Mouse (Mus musculus): ENCODE measurements around the gene Macrod2. TPM values are rescaled to one million over a fixed set of nuclear protein-coding genes. Genes with fewer than 3 reads are reported as not detected.
A peak's percentile ranks its signal among the peaks of the same experiment; 100 is the strongest.

Gene Macrod2
- polyA plus RNA-seq, 1 experiment from 2014 or later = 40.0 TPM

GRCm38 (mm10) chr2:140985670-140986372 is 590.7 kb downstream of the Macrod2 start:
- H3K36me3 ChIP-seq = no peaks in the 10 kb centered on the region
- no peak overlapping the region for H3K4me2 ChIP-seq (replicated peaks)
- H3K27me3 ChIP-seq (replicated peaks) = no peaks in the 10 kb centered on the region
- 66% methylated on average over 3 of the region's 3 CpGs for WGBS
- H3K9me3 ChIP-seq = no peaks in the 10 kb centered on the region
- H3K9ac ChIP-seq = no peak overlapping the region
- H3K27ac ChIP-seq = no peak overlapping the region
- ATAC-seq = peak; percentile 95
- no peak overlapping the region for H3K4me3 ChIP-seq (replicated peaks)
- H3K4me1 ChIP-seq (replicated peaks) = no peaks in the 10 kb centered on the region

GRCm38 (mm10) chr2:141003846-141004245 is 608.7 kb downstream of the Macrod2 start:
- H3K4me2 ChIP-seq (replicated peaks) = no peak overlapping the region
- H3K36me3 ChIP-seq = no peaks in the 10 kb centered on the region
- no peak overlapping the region for H3K27ac ChIP-seq
- no peaks in the 10 kb centered on the region for H3K4me1 ChIP-seq (replicated peaks)
- no peaks in the 10 kb centered on the region for H3K27me3 ChIP-seq (replicated peaks)
- WGBS = 77% methylated on average over 5 of the region's 5 CpGs
- no peak overlapping the region for H3K9ac ChIP-seq
- H3K4me3 ChIP-seq (replicated peaks) = no peak overlapping the region
- no peak for ATAC-seq
- H3K9me3 ChIP-seq = no peaks in the 10 kb centered on the region

- ATAC-seq = no peak
- Histone ChIP-seq H3K27me3 (replicated peaks) (no peaks in the 10 kb centered on the region), H3K36me3 (no peaks in the 10 kb centered on the region), H3K27ac (no peak overlapping the region), H3K9me3 (no peaks in the 10 kb centered on the region), H3K4me2 (replicated peaks) (no peak overlapping the region), H3K9ac (no peak overlapping the region), H3K4me3 (replicated peaks) (no peak overlapping the region), H3K4me1 (replicated peaks) (no peaks in the 10 kb centered on the region)
- WGBS = 82% methylated on average over 3 of the region's 3 CpGs
Measured at GRCm38 (mm10) chr2:141004326-141004725, 609.2 kb downstream of the Macrod2 start.

GRCm38 (mm10) chr2:141005616-141006015 is 610.5 kb downstream of the Macrod2 start:
- ATAC-seq = no peak
- no peaks in the 10 kb centered on the region for H3K27me3 ChIP-seq (replicated peaks)

GRCm38 (mm10) chr2:141007725-141008124 is 612.6 kb downstream of the Macrod2 start:
- no peak overlapping the region for H3K4me2 ChIP-seq (replicated peaks)
- no peak overlapping the region for H3K4me3 ChIP-seq (replicated peaks)
- H3K36me3 ChIP-seq = no peaks in the 10 kb centered on the region
- H3K27ac ChIP-seq = no peak overlapping the region
- H3K4me1 ChIP-seq (replicated peaks) = no peaks in the 10 kb centered on the region
- WGBS = 66% methylated on average over 7 of the region's 7 CpGs
- ATAC-seq = no peak
- H3K9me3 ChIP-seq = no peaks in the 10 kb centered on the region
- H3K9ac ChIP-seq = no peak overlapping the region
- H3K27me3 ChIP-seq (replicated peaks) = no peaks in the 10 kb centered on the region

More at GRCm38 (mm10) chr2:141005616-141006015, 610.5 kb downstream of the Macrod2 start:
- Histone ChIP-seq H3K4me2 (replicated peaks) (no peak overlapping the region), H3K27ac (no peak overlapping the region), H3K4me1 (replicated peaks) (no peaks in the 10 kb centered on the region), H3K36me3 (no peaks in the 10 kb centered on the region), H3K9ac (no peak overlapping the region), H3K9me3 (no peaks in the 10 kb centered on the region), H3K4me3 (replicated peaks) (no peak overlapping the region)
- WGBS = 84% methylated on average over 6 of the region's 6 CpGs

- no peak overlapping the region for H3K9ac ChIP-seq
- no peak overlapping the region for H3K4me3 ChIP-seq (replicated peaks)
- H3K27ac ChIP-seq = no peak overlapping the region
- no peaks in the 10 kb centered on the region for H3K9me3 ChIP-seq
- H3K4me1 ChIP-seq (replicated peaks) = no peaks in the 10 kb centered on the region
- H3K4me2 ChIP-seq (replicated peaks) = no peak overlapping the region
- no peaks in the 10 kb centered on the region for H3K36me3 ChIP-seq
- H3K27me3 ChIP-seq (replicated peaks) = no peaks in the 10 kb centered on the region
- 55% methylated on average over 1 of the region's 1 CpGs for WGBS
- no peak for ATAC-seq
Measured at GRCm38 (mm10) chr2:141008458-141008857, 613.3 kb downstream of the Macrod2 start.

GRCm38 (mm10) chr2:141013443-141014165 is 618.5 kb downstream of the Macrod2 start:
- ATAC-seq = peak; percentile 49; the same call in 1 of the 2 replicates
- Histone ChIP-seq H3K4me2 (replicated peaks) (no peak overlapping the region), H3K9me3 (no peaks in the 10 kb centered on the region), H3K27ac (no peak overlapping the region), H3K4me1 (replicated peaks) (0 out of 2 replicates have a peak, but pooled peaks cover 3% of the 10 kb centered on the region), H3K9ac (no peak overlapping the region), H3K4me3 (replicated peaks) (no peak overlapping the region), H3K36me3 (no peaks in the 10 kb centered on the region), H3K27me3 (replicated peaks) (no peaks in the 10 kb centered on the region)
- 46% methylated on average over 8 of the region's 8 CpGs for WGBS

- Histone ChIP-seq H3K4me2 (replicated peaks) (no peak overlapping the region), H3K9ac (no peak overlapping the region), H3K4me3 (replicated peaks) (no peak overlapping the region), H3K9me3 (no peaks in the 10 kb centered on the region), H3K4me1 (replicated peaks) (no peaks in the 10 kb centered on the region), H3K36me3 (no peaks in the 10 kb centered on the region), H3K27ac (no peak overlapping the region), H3K27me3 (replicated peaks) (no peaks in the 10 kb centered on the region)
- WGBS = 90% methylated on average over 4 of the region's 4 CpGs
- no peak for ATAC-seq
Measured at GRCm38 (mm10) chr2:141022971-141023370, 627.9 kb downstream of the Macrod2 start.

- H3K9me3 ChIP-seq = no peaks in the 10 kb centered on the region
- no peak overlapping the region for H3K27ac ChIP-seq
- ATAC-seq = no peak
- H3K4me3 ChIP-seq (replicated peaks) = no peak overlapping the region
- H3K9ac ChIP-seq = no peak overlapping the region
- WGBS = 40% methylated on average over 7 of the region's 7 CpGs
- H3K36me3 ChIP-seq = no peaks in the 10 kb centered on the region
- no peaks in the 10 kb centered on the region for H3K4me1 ChIP-seq (replicated peaks)
- H3K4me2 ChIP-seq (replicated peaks) = no peak overlapping the region
- H3K27me3 ChIP-seq (replicated peaks) = no peaks in the 10 kb centered on the region
Measured at GRCm38 (mm10) chr2:141023916-141024315, 628.8 kb downstream of the Macrod2 start.

- WGBS = 70% methylated on average over 6 of the region's 6 CpGs
- H3K9me3 ChIP-seq = no peaks in the 10 kb centered on the region
- no peak overlapping the region for H3K9ac ChIP-seq
- H3K27me3 ChIP-seq (replicated peaks) = no peaks in the 10 kb centered on the region
- ATAC-seq = no peak
- no peak overlapping the region for H3K4me3 ChIP-seq (replicated peaks)
- H3K36me3 ChIP-seq = no peaks in the 10 kb centered on the region
- H3K4me2 ChIP-seq (replicated peaks) = no peak overlapping the region
- H3K4me1 ChIP-seq (replicated peaks) = no peaks in the 10 kb centered on the region
- H3K27ac ChIP-seq = no peak overlapping the region
Measured at GRCm38 (mm10) chr2:141024316-141025043, 629.4 kb downstream of the Macrod2 start.

- no peak for ATAC-seq
- no peak overlapping the region for H3K9ac ChIP-seq
- H3K27me3 ChIP-seq (replicated peaks) = no peaks in the 10 kb centered on the region
- 47% methylated on average over 4 of the region's 4 CpGs for WGBS
- H3K9me3 ChIP-seq = no peaks in the 10 kb centered on the region
- H3K4me1 ChIP-seq (replicated peaks) = no peaks in the 10 kb centered on the region
- no peak overlapping the region for H3K4me2 ChIP-seq (replicated peaks)
- H3K4me3 ChIP-seq (replicated peaks) = no peak overlapping the region
- H3K36me3 ChIP-seq = no peaks in the 10 kb centered on the region
- no peak overlapping the region for H3K27ac ChIP-seq
Measured at GRCm38 (mm10) chr2:141056685-141057454, 661.8 kb downstream of the Macrod2 start.

- H3K9me3 ChIP-seq = no peaks in the 10 kb centered on the region
- no peak overlapping the region for H3K4me3 ChIP-seq (replicated peaks)
- no peak overlapping the region for H3K27ac ChIP-seq
- ATAC-seq = no peak
- no peak overlapping the region for H3K4me2 ChIP-seq (replicated peaks)
- no peaks in the 10 kb centered on the region for H3K27me3 ChIP-seq (replicated peaks)
- H3K4me1 ChIP-seq (replicated peaks) = no peaks in the 10 kb centered on the region
- no peak overlapping the region for H3K9ac ChIP-seq
- WGBS = 71% methylated on average over 4 of the region's 4 CpGs
- no peaks in the 10 kb centered on the region for H3K36me3 ChIP-seq
Measured at GRCm38 (mm10) chr2:141057455-141057833, 662.3 kb downstream of the Macrod2 start.

All from intestine, embryonic 15.5 days (tissue).